Mouse (Mus musculus) erythroblast, embryonic 14.5 days (primary cell): ENCODE measurements around the gene Ccdc120. TPM values are rescaled to one million over a fixed set of nuclear protein-coding genes. Genes with fewer than 3 reads are reported as not detected.

Experiments
- H3K27me3 ChIP-seq: 2 replicates; pipeline ENCODE4 v1.6.1; 2012; ENCODE audit warnings: inconsistent platforms; ENCODE audit not compliant: control insufficient read depth
- H3K36me3 ChIP-seq: 2 replicates; pipeline ENCODE4 v1.6.1; 2012; ENCODE audit warnings: mild to moderate bottlenecking, inconsistent platforms; ENCODE audit not compliant: control insufficient read depth
- H3K4me1 ChIP-seq: 2 replicates; pipeline ENCODE4 v1.6.1; 2012; ENCODE audit warnings: inconsistent platforms; ENCODE audit not compliant: control insufficient read depth
- H3K4me3 ChIP-seq: replicated peaks from 2 replicates; pipeline ENCODE3; 2012; ENCODE audit warnings: moderate library complexity, mild to moderate bottlenecking, inconsistent platforms
- H3K9me3 ChIP-seq: 2 replicates; pipeline ENCODE4 v1.6.1; 2012; ENCODE audit warnings: low read length, inconsistent platforms, mixed read lengths; ENCODE audit not compliant: control insufficient read depth
- GATA1 ChIP-seq: IDR thresholded peaks from 2 replicates; pipeline ENCODE4 v1.6.1; 2012; ENCODE audit warnings: low read length, inconsistent platforms, mixed read lengths
- TAL1 ChIP-seq: IDR thresholded peaks from 3 replicates; pipeline ENCODE4 v1.6.1; 2012; ENCODE audit warnings: low read length, inconsistent platforms, mixed read lengths
- polyA plus RNA-seq: library from polyadenylated mRNA; stranded (reverse); fragments of >175 nt; gene quantifications from 2 replicates; pipeline ENCODE4 v1.2.3, GENCODE M21; 2012

The Ccdc120 gene
- polyA plus RNA-seq, result 0.02 and 0.11 TPM in 2 replicates

DNA sequence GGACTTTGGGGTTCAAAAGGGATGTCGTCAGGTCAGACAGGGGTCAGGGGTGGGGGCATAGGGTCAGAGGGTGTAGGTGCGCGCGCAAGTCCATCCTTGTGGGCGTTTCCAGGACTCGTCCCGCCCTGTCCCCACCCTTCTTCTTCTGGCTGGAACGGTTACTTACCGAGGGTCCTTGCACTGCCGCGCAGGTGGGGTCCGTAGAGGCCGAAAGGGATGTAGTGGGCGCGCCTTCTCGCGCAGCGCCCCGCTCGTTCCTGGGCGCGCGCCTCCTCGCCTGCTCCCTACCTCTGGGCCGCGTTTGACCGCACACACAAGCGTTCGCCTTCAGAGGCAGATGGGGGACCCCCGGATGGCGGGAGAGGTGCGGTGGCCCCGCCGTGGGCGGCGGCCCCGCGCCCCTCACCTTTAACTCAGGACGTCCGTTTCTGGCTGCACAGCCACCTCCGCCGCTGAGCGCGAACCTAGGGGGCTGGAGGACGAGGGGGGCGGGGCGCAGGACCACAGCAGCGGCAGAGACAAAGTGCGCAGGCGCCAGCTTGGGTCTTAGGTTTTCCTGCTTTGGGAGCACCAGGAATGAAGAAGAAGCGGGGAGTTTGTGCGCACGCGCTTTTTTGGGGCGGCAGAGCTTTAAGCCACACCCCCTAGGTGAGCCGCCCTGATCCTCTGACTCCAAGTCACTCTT lies at the start of gene Ccdc120:
TSS of gene Ccdc120 (minus strand) at position 474 of the 685 bp plus-strand sequence.
- H3K4me3 ChIP-seq, result peak within 1 kb of the TSS; percentile 62
- no peaks in the 10 kb centered on the region; the same call in 1 of the 2 replicates for H3K27me3 ChIP-seq
- H3K9me3 ChIP-seq, result no peaks in the 10 kb centered on the region
- H3K36me3 ChIP-seq, result no peaks in the 10 kb centered on the region
- peaks cover 10% of the 10 kb centered on the region for H3K4me1 ChIP-seq
- no peak for TF ChIP-seq GATA1
- TF ChIP-seq TAL1, result no peak

DNA sequence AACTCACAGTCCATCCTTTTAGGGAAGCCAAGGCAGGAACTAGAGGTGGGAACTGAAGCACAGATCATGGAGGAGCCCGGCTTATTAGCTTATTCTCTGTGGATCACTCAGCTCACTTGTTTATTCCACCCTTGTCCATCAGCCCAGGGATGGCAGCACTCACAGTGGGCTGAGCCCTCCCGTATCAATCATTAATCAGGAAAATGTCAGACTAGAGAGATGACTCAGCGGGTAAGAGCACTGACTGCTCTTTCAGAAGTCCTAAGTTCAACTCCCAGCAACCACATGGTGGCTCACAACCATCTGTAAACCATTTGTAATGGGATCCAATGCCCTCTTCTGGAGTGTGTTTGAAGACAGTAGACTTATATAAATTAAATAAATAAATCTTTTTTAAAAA lies 46.6 kb upstream of the Ccdc120 start:
- Histone ChIP-seq H3K27me3 (no peaks in the 10 kb centered on the region), H3K4me1 (peaks cover 13% of the 10 kb centered on the region), H3K36me3 (peaks cover 87% of the 10 kb centered on the region), H3K4me3 (no peak overlapping the region), H3K9me3 (no peaks in the 10 kb centered on the region)
- TF ChIP-seq TAL1, result no peak
- no peak for TF ChIP-seq GATA1

DNA sequence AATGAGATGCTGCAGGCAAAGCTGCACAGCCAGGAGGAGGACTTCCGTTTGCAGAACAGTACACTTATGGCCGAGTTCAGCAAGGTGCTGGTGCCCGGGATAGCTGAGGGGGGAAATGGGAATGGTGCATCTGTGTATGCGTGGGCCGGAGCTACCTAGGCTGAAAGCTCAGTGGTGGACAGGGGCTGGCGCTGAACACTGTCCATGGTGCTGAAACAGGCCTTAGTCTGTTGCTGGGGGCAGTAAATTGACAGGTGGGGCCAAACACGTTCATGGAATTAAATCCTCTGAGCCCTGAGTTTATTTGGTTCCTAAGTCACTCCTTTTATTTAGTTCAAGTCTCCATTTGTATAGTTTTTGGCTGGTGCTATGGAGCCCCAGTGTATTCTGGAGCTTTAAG lies 44.3 kb upstream of the Ccdc120 start:
- H3K36me3 ChIP-seq, result peaks cover 77% of the 10 kb centered on the region
- no peak for TF ChIP-seq GATA1
- TF ChIP-seq TAL1, result no peak
- H3K4me3 ChIP-seq, result no peak overlapping the region
- peaks cover 29% of the 10 kb centered on the region for H3K4me1 ChIP-seq
- no peaks in the 10 kb centered on the region for H3K9me3 ChIP-seq
- no peaks in the 10 kb centered on the region for H3K27me3 ChIP-seq

DNA sequence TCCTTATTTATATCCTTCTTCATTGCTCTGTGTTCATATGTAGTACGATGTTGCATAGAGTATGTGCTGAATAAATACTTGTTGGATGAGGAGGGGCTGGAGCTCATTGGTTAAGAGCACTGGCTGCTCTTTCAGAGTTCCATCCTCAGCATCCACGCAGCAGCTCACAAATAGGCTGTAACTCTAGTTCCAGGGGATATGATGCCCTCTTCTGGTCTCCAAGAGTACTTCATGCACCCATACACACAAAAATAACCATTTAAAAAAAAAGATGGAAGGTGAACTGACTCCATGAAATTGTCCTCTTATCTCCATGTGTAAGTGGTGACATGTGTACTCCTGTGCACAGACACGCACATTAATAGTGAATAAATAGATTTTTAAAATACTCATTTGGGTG lies 42.7 kb upstream of the Ccdc120 start:
- H3K27me3 ChIP-seq, result no peaks in the 10 kb centered on the region
- 0 out of 2 replicates have a peak, but pooled peaks cover 2% of the 10 kb centered on the region for H3K9me3 ChIP-seq
- no peak for TF ChIP-seq TAL1
- TF ChIP-seq GATA1, result no peak

DNA sequence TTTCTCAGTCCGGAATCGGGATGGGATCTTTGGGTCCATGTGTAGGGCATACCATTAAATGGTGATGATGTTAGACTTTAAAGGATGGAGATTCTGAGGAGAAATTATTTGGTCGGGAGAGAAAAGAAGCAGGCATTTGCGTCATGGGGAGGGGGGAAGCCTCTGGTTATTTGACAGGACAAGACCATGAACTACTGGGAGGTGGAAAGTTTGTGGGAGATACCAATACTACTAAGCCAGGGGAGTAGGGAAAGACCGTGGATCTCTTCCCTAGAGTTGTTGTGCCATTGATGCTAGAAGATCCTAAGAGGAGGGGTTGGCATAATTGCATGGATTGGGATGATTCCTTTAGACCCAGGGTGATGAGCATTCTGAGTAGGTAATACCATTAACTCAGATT lies 39.6 kb upstream of the Ccdc120 start:
- Histone ChIP-seq H3K9me3 (0 out of 2 replicates have a peak, but pooled peaks cover 2% of the 10 kb centered on the region), H3K4me1 (peaks cover 23% of the 10 kb centered on the region), H3K36me3 (peaks cover 40% of the 10 kb centered on the region), H3K27me3 (no peaks in the 10 kb centered on the region), H3K4me3 (peak overlapping the region; percentile 89)
- no peak for TF ChIP-seq TAL1
- TF ChIP-seq GATA1, result no peak

More for the DNA sequence above, 42.7 kb upstream of the Ccdc120 start:
- Histone ChIP-seq H3K4me3 (no peak overlapping the region), H3K4me1 (peaks cover 31% of the 10 kb centered on the region), H3K36me3 (peaks cover 61% of the 10 kb centered on the region)

DNA sequence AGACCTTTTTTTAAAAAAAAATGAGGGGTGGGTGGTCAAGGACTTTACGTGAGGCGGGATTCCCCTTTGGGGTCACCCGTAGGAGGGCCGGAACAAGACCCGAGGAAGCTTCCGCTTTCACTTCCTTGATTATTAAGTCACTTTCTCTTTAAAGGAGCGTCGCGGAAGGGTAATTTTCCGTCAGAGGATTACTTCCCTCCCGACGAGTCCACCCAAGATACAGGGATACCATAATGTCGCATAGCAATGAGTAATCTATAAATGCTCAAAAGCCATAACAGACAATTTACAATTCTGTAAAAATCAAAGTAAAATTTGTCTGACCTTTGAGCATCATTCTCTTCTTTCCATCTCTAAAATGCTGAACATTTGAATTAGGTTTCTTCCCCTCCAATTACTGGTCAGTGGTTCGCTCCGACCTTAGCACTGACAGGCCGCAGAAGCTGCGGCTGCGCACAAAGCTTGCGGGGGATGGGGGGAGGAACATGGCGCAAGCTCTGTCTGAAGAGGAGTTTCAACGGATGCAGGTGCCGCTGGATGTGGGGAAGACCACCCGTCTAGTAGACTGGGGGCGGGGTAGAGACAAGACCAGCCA lies 38.9 kb upstream of the Ccdc120 start, which contains the start of gene Gripap1:
TSS of gene Gripap1 (plus strand) at position 224 of the 595 bp plus-strand sequence.
- Histone ChIP-seq H3K9me3 (0 out of 2 replicates have a peak, but pooled peaks cover 2% of the 10 kb centered on the region), H3K27me3 (no peaks in the 10 kb centered on the region), H3K4me1 (peaks cover 23% of the 10 kb centered on the region), H3K36me3 (peaks cover 34% of the 10 kb centered on the region), H3K4me3 (peak within 1 kb of the TSS; percentile 89)
- TF ChIP-seq GATA1 (no peak), TAL1 (no peak)

DNA sequence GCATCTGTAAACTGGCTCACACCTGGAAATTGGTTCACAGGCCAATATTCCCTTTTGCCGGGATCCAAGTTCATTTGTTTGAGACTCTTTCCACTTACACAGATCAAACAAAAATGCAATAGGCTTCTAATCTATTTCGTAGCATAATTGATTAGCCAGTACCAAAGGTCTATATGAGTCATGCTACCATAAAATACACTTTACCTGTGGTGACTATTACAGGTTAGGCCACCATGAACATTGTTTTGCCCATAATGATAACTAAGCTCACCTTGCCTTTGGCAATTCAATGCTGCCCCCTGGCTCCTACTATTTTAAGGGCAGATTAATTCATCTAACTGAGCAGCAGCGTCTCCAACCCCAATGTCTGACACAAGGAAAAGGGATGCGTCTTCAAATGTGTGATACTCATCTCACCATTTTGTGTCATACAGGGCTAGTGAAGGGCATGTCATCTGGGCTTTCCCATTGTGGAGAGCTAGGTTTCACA lies 31.9 kb upstream of the Ccdc120 start:
- Histone ChIP-seq H3K9me3 (no peaks in the 10 kb centered on the region), H3K27me3 (no peaks in the 10 kb centered on the region), H3K36me3 (no peaks in the 10 kb centered on the region), H3K4me3 (no peak overlapping the region), H3K4me1 (peaks cover 34% of the 10 kb centered on the region)
- no peak for TF ChIP-seq TAL1
- TF ChIP-seq GATA1, result no peak

DNA sequence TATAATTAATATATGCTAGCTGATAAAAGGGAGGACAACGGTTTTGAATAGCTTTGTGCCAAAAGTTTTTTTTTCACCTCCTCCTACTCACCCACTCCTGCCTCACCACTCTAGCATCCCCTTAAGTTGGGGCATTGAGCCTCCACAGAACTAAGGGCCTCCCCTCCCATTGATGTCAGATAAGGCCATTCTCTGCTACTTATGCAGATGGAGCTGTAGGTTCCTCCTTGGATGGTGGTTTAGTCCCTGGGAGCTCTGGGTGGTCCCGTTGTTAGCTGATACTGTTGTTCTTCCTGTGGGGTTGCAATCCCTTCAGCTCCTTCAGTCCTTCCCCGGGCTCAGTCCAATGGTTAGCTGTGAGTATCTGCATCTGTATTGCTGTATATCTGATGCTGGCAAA lies 28.6 kb upstream of the Ccdc120 start:
- TF ChIP-seq TAL1, result no peak
- TF ChIP-seq GATA1, result no peak
- peak overlapping the region; percentile 51 for H3K4me3 ChIP-seq
- no peaks in the 10 kb centered on the region for H3K9me3 ChIP-seq
- H3K36me3 ChIP-seq, result peaks cover 9% of the 10 kb centered on the region
- H3K4me1 ChIP-seq, result peaks cover 52% of the 10 kb centered on the region
- no peaks in the 10 kb centered on the region for H3K27me3 ChIP-seq
